ENCODE assay signal across 12 mouse cellular contexts in the genomic region with DNA sequence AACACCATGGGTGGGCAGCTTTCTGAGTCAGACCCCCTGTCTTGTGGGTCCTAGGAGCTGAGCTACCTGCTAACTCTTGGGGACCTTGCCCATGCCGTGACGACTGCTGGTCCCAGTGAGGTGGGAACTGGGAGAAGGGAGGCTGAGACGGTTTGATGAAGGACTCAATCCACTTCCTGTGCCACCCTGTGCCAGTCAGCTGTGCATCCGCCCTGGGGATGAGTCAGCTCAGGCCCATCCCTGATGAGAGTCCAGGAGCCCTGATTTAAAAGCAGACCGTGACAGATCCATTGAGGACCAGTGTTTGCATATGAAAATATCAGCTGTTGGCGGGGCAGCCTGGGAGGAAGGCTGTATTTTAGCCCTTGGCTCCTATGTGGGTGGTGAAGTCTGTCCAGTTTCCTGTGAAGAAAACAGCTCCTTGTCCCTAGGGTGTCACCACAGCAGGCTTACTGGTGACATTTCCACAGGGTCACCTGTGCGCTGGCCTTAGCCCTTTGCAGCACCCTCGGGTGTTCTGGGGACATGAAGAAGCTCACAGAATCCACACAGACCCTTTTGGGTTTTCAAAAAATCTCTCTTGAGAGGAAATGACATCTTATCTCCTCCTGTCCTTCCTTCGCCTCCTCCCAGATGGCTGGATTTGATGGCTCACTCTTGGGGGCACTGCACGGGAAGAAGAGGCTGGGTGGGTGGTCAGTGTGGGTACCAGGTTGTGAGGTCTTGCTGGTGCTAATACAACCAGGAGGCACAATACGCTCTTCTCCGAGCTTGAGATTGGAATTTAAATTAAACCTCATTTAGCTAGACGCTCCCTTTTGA.
DNase-seq lines count a peak whose midpoint lies in the region; ATAC-seq and TF ChIP-seq lines count a peak whose summit lies in the region.
"Had no signal": no experiment of that assay in that cellular context is flagged by ENCODE, and none has a peak within 500 bp of the region (broad histone marks: within the 10 kb centered on the region; RNA-seq: fewer than 3 reads in every experiment).

No protein-coding gene starts in this region.

- no peaks in the 10 kb centered on the region for H3K9me3 ChIP-seq in intestine, embryonic 14.5 days (ENCODE audit: control insufficient read depth, low read length)
- no peaks in the 10 kb centered on the region for H3K9me3 ChIP-seq in intestine, embryonic 16.5 days (ENCODE audit: control insufficient read depth, low read length)
- H3K9me3 ChIP-seq in forebrain, embryonic 15.5 days: no peaks in the 10 kb centered on the region
- H3K9me3 ChIP-seq in midbrain, embryonic 11.5 days (ENCODE audit: control insufficient read depth, low read length): no peaks in the 10 kb centered on the region; the same call in 1 of the 2 replicates
- H3K9me3 ChIP-seq: liver, embryonic 13.5 days had no signal

- H3K9ac ChIP-seq in intestine, embryonic 14.5 days (ENCODE audit: low read length): no peak overlapping the region
- H3K9ac ChIP-seq in intestine, embryonic 16.5 days (ENCODE audit: low read depth, low read length): no peak overlapping the region
- H3K9ac ChIP-seq in forebrain, embryonic 15.5 days (replicated peaks): no peak overlapping the region
- H3K9ac ChIP-seq in midbrain, embryonic 11.5 days (ENCODE audit: low read length): no peak overlapping the region
- H3K9ac ChIP-seq: liver, embryonic 13.5 days had no signal

- H3K4me2 ChIP-seq in intestine, embryonic 14.5 days (ENCODE audit: low read length): no peak overlapping the region
- no peak overlapping the region for H3K4me2 ChIP-seq in intestine, embryonic 16.5 days (ENCODE audit: low read depth, low read length)
- H3K4me2 ChIP-seq in forebrain, embryonic 15.5 days (replicated peaks): no peak overlapping the region
- no peak overlapping the region for H3K4me2 ChIP-seq in midbrain, embryonic 11.5 days
- H3K4me2 ChIP-seq: liver, embryonic 13.5 days had no signal

- peak; percentile 50 for DNase-seq in intestine, embryonic 14.5 days (ENCODE audit: low spot score)
- DNase-seq in 3134 (ENCODE audit: extremely low read depth, insufficient read length, low spot score): peak; percentile 21
- peak; percentile 84 for DNase-seq in midbrain, embryonic 11.5 days (ENCODE audit: low spot score, missing footprints)
- DNase-seq in spleen, postnatal 4 days (ENCODE audit: low spot score in 2 of 2): no peak
- DNase-seq in urinary bladder, adult 18-20 months (ENCODE audit: low spot score in 2 of 2): no peak
- DNase-seq in left cerebral cortex, adult 2 months (ENCODE audit: extremely low spot score in 1 of 2, low spot score in 2 of 2): no peak
- DNase-seq: cerebellum, adult 9-11 months; liver, embryonic 13.5 days; thymus, postnatal 4 days had no signal

- intact Hi-C loops in left cerebral cortex, adult 2 months (cut with DNase I): no loop called here

- H3K4me3 ChIP-seq in intestine, embryonic 14.5 days (ENCODE audit: low read depth, low read length): no peak overlapping the region
- no peak overlapping the region for H3K4me3 ChIP-seq in intestine, embryonic 16.5 days (ENCODE audit: low read length)
- no peak overlapping the region for H3K4me3 ChIP-seq in forebrain, embryonic 15.5 days
- H3K4me3 ChIP-seq in midbrain, embryonic 11.5 days (ENCODE audit: low read depth, low read length): no peak overlapping the region
- H3K4me3 ChIP-seq in left cerebral cortex, adult 2 months: no peak overlapping the region
- H3K4me3 ChIP-seq: erythroblast, embryonic 14.5 days; liver, embryonic 13.5 days had no signal

- 66% methylated on average over 13 of the region's 13 CpGs for whole genome bisulfite sequencing in intestine, embryonic 14.5 days
- WGBS in intestine, embryonic 16.5 days: 73% methylated on average over 13 of the region's 13 CpGs
- 59% methylated on average over 13 of the region's 13 CpGs for WGBS in forebrain, embryonic 15.5 days
- 63% methylated on average over 13 of the region's 13 CpGs for WGBS in midbrain, embryonic 11.5 days

- no peak overlapping the region for H3K27ac ChIP-seq in intestine, embryonic 14.5 days (ENCODE audit: low read depth)
- no peak overlapping the region for H3K27ac ChIP-seq in intestine, embryonic 16.5 days (ENCODE audit: low read length)
- H3K27ac ChIP-seq in forebrain, embryonic 15.5 days (replicated peaks): peak overlapping the region; percentile 44
- H3K27ac ChIP-seq in midbrain, embryonic 11.5 days (ENCODE audit: low read depth, low read length): 0 out of 2 replicates have a peak overlapping the region, but pooled peaks have one; percentile 17
- H3K27ac ChIP-seq in left cerebral cortex, adult 2 months: no peak overlapping the region
- H3K27ac ChIP-seq: liver, embryonic 13.5 days had no signal

- no peak for TF ChIP-seq CTCF in left cerebral cortex, adult 2 months (IDR thresholded peaks at IDR 0.05)

- no peaks in the 10 kb centered on the region; the same call in 1 of the 2 replicates for H3K4me1 ChIP-seq in intestine, embryonic 14.5 days (replicated peaks; ENCODE audit: control insufficient read depth, insufficient read depth, low read length)
- no peaks in the 10 kb centered on the region for H3K4me1 ChIP-seq in intestine, embryonic 16.5 days (ENCODE audit: control insufficient read depth, insufficient read depth, low read length)
- peaks cover 16% of the 10 kb centered on the region for H3K4me1 ChIP-seq in forebrain, embryonic 15.5 days
- peaks cover 18% of the 10 kb centered on the region for H3K4me1 ChIP-seq in midbrain, embryonic 11.5 days (ENCODE audit: control insufficient read depth, insufficient read depth, low read length)
- H3K4me1 ChIP-seq: liver, embryonic 13.5 days had no signal

- no peak for ATAC-seq in intestine, embryonic 14.5 days (replicated peaks; ENCODE audit: low FRiP score, low TSS enrichment, low read depth)
- no peak for ATAC-seq in intestine, embryonic 16.5 days
- ATAC-seq in forebrain, embryonic 15.5 days (replicated peaks): peak; percentile 51
- peak; percentile 66 for ATAC-seq in midbrain, embryonic 11.5 days (ENCODE audit: low FRiP score)

- no peaks in the 10 kb centered on the region for H3K27me3 ChIP-seq in intestine, embryonic 14.5 days (replicated peaks; ENCODE audit: control insufficient read depth, insufficient read depth, low read length)
- H3K27me3 ChIP-seq in intestine, embryonic 16.5 days (replicated peaks; ENCODE audit: control insufficient read depth, insufficient read depth, low read length): no peaks in the 10 kb centered on the region
- no peaks in the 10 kb centered on the region for H3K27me3 ChIP-seq in forebrain, embryonic 15.5 days
- no peaks in the 10 kb centered on the region for H3K27me3 ChIP-seq in midbrain, embryonic 11.5 days (ENCODE audit: control insufficient read depth, insufficient read depth, low read length)
- H3K27me3 ChIP-seq: liver, embryonic 13.5 days had no signal

- no peaks in the 10 kb centered on the region for H3K36me3 ChIP-seq in intestine, embryonic 14.5 days (ENCODE audit: control insufficient read depth, insufficient read depth, low read length)
- no peaks in the 10 kb centered on the region for H3K36me3 ChIP-seq in intestine, embryonic 16.5 days (ENCODE audit: control insufficient read depth, insufficient read depth, low read length)
- H3K36me3 ChIP-seq in forebrain, embryonic 15.5 days: no peaks in the 10 kb centered on the region
- H3K36me3 ChIP-seq in midbrain, embryonic 11.5 days (ENCODE audit: control insufficient read depth, insufficient read depth, low read length): no peaks in the 10 kb centered on the region
- H3K36me3 ChIP-seq: liver, embryonic 13.5 days had no signal

Comparison
In these comparisons a context has a peak if more than half of its experiments do, and no peak if none do; other contexts are left out.
1. ATAC-seq: peak in forebrain, embryonic 15.5 days (single experiment) and midbrain, embryonic 11.5 days (single experiment); none in intestine, embryonic 14.5 days (single experiment) and intestine, embryonic 16.5 days (single experiment).
2. DNase-seq: peak in intestine, embryonic 14.5 days (single experiment), 3134 (single experiment) and midbrain, embryonic 11.5 days (single experiment); none in spleen, postnatal 4 days (0 of 2), urinary bladder, adult 18-20 months (0 of 2) and left cerebral cortex, adult 2 months (0 of 2).
3. H3K27ac ChIP-seq: peak in forebrain, embryonic 15.5 days (single experiment) and midbrain, embryonic 11.5 days (single experiment); none in intestine, embryonic 14.5 days (single experiment), intestine, embryonic 16.5 days (single experiment) and left cerebral cortex, adult 2 months (single experiment).